24 mouse cellular contexts compared by ENCODE assay signal in the genomic region with DNA sequence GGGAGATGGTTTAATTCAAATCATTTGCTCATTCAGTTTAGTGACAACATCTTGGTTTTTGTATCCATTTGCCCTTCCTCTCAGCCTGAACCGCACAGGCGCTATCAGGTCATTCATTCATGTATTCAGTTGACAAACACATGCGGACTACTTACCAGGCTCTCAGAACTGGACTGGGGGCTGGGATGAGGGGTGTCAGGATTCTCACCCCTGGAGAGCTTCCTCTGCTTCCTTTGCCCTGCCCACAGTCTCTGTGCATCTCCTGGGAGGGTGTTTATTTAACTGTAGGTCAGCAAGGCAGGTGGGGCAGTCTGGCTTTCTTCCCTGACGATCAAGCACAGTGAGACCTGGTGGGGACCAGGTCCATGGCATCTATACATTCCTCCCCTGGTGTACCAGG.
"Had no signal": no experiment of that assay in that cellular context is flagged by ENCODE, and none has a peak within 500 bp of the region (broad histone marks: within the 10 kb centered on the region; RNA-seq: fewer than 3 reads in every experiment).

No protein-coding gene starts in this region.

- H3K27ac ChIP-seq: heart, adult 2 months; hindbrain, embryonic 10.5 days; hindbrain, embryonic 12.5 days; hindbrain, embryonic 15.5 days; hindbrain, postnatal 0 days; kidney, embryonic 15.5 days; kidney, postnatal 0 days; left cerebral cortex, adult 2 months; limb, embryonic 10.5 days; limb, embryonic 12.5 days; liver, embryonic 12.5 days; liver, embryonic 14.5 days had no signal

- H3K4me1 ChIP-seq: heart, embryonic 12.5 days; kidney, embryonic 15.5 days; liver, embryonic 12.5 days had no signal

- ATAC-seq: hindbrain, postnatal 0 days; intestine, embryonic 16.5 days; liver, embryonic 12.5 days had no signal

- DNase-seq: gastrocnemius, postnatal 14 days; gastrocnemius, postnatal 36 days; heart, adult 2 months; heart, postnatal 10 days; heart, postnatal 4 days; kidney, adult 11 months; kidney, adult 2 months; kidney, adult 9 months; kidney, postnatal 14 days; kidney, postnatal 36 days; liver had no signal

- H3K36me3 ChIP-seq: heart, embryonic 12.5 days; hindbrain, embryonic 10.5 days; hindbrain, embryonic 12.5 days; hindbrain, embryonic 15.5 days; kidney, embryonic 15.5 days; limb, embryonic 10.5 days; limb, embryonic 12.5 days; liver, embryonic 12.5 days had no signal

- H3K4me3 ChIP-seq: heart, adult 2 months; heart, embryonic 12.5 days; hindbrain, embryonic 10.5 days; hindbrain, embryonic 12.5 days; hindbrain, embryonic 15.5 days; kidney, embryonic 15.5 days; left cerebral cortex, adult 2 months; limb, embryonic 10.5 days; limb, embryonic 12.5 days; liver, embryonic 12.5 days had no signal

- H3K9me3 ChIP-seq: heart, embryonic 12.5 days; hindbrain, embryonic 10.5 days; hindbrain, embryonic 12.5 days; hindbrain, embryonic 15.5 days; kidney, embryonic 15.5 days; limb, embryonic 10.5 days; limb, embryonic 12.5 days; liver, embryonic 12.5 days had no signal

- H3K9ac ChIP-seq: heart, embryonic 12.5 days; hindbrain, embryonic 12.5 days; hindbrain, embryonic 15.5 days; kidney, embryonic 15.5 days; limb, embryonic 12.5 days; liver, embryonic 12.5 days; liver, embryonic 14.5 days had no signal

- H3K27me3 ChIP-seq: heart, embryonic 12.5 days; hindbrain, embryonic 12.5 days; hindbrain, embryonic 15.5 days; kidney, embryonic 15.5 days; limb, embryonic 12.5 days; liver, embryonic 12.5 days had no signal

- H3K4me2 ChIP-seq: heart, embryonic 12.5 days; hindbrain, embryonic 12.5 days; hindbrain, embryonic 15.5 days; kidney, embryonic 15.5 days; limb, embryonic 12.5 days; liver, embryonic 12.5 days had no signal
